Mouse (Mus musculus) CD8-positive naive resting alpha-beta T cell, adult 2 months (primary cell): Measurements from ENCODE around the gene Ryr2.

ENCODE experiments used
- DNase-seq, 2 experiments: peaks; one replicate each; pipeline ENCODE4 v3.0.0; 2022; ENCODE audit warnings: low read depth in 2 of 2, low spot score in 2 of 2

Ryr2 gene

DNA sequence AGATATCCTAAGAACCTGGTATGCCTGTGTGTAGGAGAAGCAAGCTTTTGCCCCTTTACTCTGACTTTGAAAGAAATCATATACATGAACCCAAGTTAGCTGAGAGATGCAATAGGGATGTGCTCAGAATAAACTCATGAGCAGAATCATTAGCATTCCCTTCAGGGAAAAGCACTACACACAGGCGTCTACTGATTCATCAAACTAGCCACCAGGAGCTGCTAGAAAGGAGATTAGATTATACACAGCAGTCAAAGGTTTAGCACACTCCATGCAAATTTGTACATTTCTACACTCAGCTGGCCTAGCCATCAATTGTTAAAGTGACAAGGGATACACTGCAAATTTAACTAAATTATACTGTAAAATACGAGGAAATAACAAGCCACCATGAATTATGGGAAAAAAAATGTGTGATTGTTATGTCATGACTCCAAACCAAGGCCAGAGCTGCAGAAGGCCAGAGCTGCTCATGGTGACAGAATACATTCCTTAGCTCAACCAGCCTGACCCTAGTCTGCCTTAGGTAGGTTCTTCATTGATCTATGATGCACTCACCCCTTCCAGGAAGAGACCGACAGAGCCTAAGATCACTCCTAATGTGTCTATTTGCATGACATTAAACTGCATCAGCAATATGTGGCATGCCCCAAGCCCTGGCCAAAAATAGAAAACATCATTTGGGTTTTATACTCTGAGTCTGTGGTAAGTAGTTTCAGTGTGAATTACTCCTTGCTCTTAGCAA, 324.2 kb downstream of the Ryr2 start:
- no peak for DNase-seq

- no peak for DNase-seq
These were observed 325.7 kb downstream of the Ryr2 start for GRCm38 (mm10) chr13:11781065-11781464.

- no peak for DNase-seq
These were observed 329.0 kb downstream of the Ryr2 start for GRCm38 (mm10) chr13:11777726-11778125.

DNA sequence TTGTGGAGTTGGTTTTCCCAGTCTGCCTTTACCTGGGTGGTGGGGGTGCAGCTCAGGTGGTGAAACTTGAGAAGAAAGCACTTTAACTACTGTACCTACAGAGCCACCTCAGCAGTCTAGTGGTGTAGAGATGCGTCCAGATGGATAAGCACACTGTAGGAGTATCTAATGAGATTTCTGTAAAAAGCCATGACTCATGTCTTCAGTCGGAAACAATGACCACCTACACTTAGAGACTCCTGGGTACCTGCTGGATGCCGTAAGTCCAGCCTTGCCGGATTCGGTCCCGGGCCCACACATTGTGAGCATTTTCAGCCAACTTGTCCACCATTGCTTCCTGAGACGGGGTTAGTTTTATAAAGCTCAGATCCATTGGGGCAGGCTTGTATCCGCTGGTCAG, 334.6 kb downstream of the Ryr2 start:
- no peak for DNase-seq

GRCm38 (mm10) chr13:11766899-11767298, 339.8 kb downstream of the Ryr2 start:
- DNase-seq: no peak

DNA sequence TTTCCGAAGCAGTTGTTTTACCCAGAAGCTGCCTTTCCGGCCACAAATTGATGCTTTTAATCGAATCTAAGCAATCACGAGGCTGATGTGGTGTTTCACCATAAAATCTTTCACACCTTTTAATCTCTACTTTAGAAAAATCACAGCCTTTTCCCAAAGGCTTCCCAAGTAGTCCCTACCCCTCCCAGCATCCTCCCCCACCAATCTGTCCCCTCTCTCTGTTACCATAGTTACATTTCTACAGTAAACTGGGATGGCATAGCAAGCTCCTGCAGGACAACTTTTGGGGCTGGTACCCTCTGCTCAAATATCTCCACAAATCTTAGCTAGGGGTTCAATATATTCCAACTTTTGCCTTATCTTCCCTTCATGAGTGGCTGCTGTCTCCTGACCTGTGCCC, 342.8 kb downstream of the Ryr2 start:
- no peak for DNase-seq

GRCm38 (mm10) chr13:11763104-11763503, 343.6 kb downstream of the Ryr2 start:
- DNase-seq: no peak

DNA sequence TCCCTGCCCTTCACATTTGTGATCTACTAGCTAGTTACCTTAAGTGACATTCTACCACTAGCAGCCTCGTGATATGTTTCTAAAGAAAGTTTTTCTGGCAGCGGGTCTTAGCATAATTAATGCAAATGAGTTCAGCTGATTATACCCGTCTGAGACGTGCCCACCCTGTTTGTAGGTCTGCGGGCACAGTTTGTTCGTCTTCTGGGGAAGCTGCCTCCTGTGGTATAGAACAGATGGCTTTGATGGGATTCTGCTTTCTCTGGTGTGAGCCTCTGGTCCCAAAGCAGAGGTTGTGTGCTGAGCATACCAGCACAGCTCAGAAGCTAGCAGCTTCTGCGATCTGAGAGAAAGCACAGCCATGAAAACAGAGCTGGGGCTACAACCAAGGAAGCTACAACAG, 348.9 kb downstream of the Ryr2 start:
- DNase-seq: no peak

- no peak for DNase-seq
These were observed 361.3 kb downstream of the Ryr2 start for GRCm38 (mm10) chr13:11745479-11745878.

- no peak for DNase-seq
These were observed 368.5 kb downstream of the Ryr2 start for GRCm38 (mm10) chr13:11738211-11738610.

DNA sequence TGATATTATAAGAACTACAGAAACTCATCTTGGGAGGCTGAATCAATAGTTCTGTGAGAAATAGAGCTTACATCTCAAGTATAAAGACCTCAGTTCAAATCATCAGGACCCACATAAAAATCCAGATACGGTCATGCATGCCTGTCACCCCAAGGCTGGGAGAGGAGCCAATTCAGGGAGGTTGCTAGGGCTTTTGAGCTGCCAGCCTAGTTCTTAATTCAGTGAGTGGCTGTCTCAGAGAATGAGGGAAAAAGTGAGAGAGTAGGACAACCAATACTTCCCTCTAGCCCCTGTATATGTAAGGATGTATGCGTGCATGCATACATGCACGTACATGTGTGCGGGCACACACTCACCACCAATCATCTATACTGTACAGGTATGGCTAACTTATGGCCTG, 390.5 kb downstream of the Ryr2 start:
- no peak for DNase-seq

- DNase-seq: no peak
These were observed 396.9 kb downstream of the Ryr2 start for GRCm38 (mm10) chr13:11709708-11710471.

GRCm38 (mm10) chr13:11701721-11702120, 405.0 kb downstream of the Ryr2 start:
- no peak for DNase-seq

DNA sequence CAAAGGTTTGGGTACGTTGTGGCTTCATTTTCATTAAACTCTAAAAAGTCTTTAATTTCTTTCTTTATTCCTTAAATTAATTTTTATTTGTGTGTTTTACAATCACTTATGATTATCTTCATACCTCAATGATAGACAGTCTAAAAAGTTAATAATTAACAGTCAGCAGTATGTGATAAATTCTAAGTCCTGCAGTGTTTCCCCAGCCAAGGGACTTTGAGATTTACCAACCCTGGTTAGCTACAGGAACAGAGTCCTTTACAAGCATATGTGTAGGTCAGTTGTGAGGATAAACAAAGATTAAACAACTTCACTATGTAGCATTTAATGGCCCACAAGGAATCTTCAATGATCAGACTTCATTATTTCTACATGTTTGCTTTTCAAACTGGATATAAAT, 410.2 kb downstream of the Ryr2 start:
- no peak for DNase-seq

- no peak for DNase-seq
These were observed 424.9 kb downstream of the Ryr2 start for GRCm38 (mm10) chr13:11681802-11682201.

DNA sequence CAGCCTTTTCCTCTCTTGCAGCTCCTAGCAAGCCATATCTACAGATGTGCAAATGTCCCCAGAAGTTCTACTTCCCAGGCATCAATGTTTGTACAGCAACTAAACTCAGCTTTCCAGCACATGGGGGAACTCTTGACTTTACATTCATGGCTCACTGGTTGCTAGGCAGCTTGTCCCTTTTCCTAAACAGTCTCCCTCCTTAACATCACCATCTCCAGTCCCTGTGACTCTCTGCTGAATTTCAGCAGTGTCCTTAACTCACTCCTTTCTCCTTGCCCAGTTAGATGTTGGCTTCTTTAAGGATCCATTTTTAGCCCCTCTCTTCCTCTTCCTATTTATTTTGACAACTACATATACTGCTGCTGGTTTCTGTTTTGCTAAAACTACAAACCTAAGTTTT, 443.9 kb downstream of the Ryr2 start:
- no peak for DNase-seq

GRCm38 (mm10) chr13:11644846-11645245, 461.9 kb downstream of the Ryr2 start:
- DNase-seq: no peak

DNA sequence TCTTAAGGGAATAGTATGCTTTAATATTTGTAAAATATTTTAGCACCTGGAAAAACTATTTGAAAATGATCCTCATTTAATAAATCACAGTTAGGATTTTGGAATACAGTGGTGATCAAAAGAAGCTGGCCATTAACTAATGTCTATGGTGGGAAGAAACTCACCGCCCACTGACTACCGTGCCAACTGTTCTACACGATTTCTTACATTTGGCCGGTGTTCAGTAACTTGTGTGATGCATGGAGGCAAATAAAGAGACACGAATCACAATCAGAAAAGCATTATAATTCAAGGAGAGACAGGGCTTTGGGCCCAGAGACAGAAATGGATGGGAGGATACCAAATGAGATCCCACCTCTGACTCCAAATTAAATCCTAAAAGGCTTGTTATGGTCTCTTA, 470.4 kb downstream of the Ryr2 start:
- no peak for DNase-seq

- no peak for DNase-seq
These were observed 482.2 kb downstream of the Ryr2 start for GRCm38 (mm10) chr13:11624513-11624912.

- DNase-seq: no peak
These were observed 511.3 kb downstream of the Ryr2 start for GRCm38 (mm10) chr13:11595431-11595830.

- DNase-seq: no peak
These were observed 521.5 kb downstream of the Ryr2 start for GRCm38 (mm10) chr13:11585283-11585682.

- no peak for DNase-seq
These were observed 534.2 kb downstream of the Ryr2 start for GRCm38 (mm10) chr13:11572552-11572951.

DNA sequence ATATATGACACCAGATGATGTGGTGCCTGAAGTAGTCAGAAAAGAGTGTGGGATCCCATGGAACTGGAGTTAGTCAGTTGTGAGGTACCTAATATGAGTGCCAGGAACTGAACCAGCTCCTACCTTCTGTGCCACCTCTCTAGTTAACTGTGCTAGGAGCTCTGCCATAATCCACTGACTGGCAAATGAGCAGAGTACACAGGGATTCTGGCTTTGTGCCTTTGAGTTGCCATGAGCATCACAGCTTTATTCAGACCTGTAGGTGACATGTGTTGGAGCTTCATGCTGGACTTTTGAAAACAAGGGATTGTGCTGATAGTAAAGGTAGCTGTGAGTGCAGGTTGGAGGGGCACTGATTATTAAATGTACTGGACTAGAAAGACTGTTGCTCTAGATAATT, 539.4 kb downstream of the Ryr2 start:
- no peak for DNase-seq
